Mouse (Mus musculus) frontal cortex, adult (tissue): ENCODE results near the gene Aven.

Source experiments
- ATAC-seq: cut with Nextera tagmentation; 2 replicates; pipeline ENCODE4 v1.9.2; 2017; ENCODE audit warnings: mild to moderate bottlenecking, moderate library complexity, mixed read lengths; ENCODE audit not compliant: low TSS enrichment

Gene Aven

GRCm38 (mm10) chr2:112656131-112656530 is 163.4 kb downstream of the Aven start:
- no peak for ATAC-seq

DNA sequence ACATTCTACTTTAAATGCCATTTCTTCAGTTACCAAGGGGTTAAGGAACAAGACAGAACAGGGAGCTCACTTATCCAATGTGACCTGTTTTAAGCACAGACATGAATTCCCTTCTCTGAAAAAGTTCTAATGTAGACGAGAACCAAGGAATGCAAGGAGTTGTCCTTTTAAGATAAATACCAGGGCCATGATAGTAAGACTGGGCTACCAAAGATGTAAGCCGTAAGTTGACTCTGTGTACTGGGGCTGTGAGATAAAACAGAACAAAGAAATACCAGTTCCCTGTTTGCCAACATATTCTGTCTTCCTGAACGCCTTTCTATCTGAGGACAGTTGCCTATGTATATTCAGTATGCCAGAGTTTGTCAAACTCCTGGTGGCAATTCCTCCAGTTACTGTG is 176.7 kb downstream of the Aven start:
- ATAC-seq = no peak

DNA sequence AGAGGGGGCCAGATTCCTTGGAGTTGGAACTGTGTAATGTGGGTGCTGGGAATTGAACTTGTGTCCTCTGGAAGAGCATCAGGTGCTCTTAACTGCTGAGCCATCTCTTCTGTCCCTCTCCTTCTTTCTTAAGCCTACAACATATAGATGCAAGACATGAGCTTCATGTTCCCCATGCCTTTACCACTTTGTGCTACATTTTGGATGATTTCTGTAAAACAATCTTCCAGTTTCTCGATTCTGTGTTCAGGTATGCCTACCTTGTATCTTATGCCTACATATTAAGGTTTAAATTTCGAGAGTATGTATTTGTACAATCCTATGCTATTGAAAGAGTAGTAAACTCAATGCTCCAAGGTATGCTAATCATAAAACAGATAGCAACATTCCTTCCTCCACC is 183.4 kb downstream of the Aven start:
- ATAC-seq = no peak

- ATAC-seq = no peak
Observed at GRCm38 (mm10) chr2:112676721-112677120, 184.0 kb downstream of the Aven start.

GRCm38 (mm10) chr2:112677246-112677645 is 184.5 kb downstream of the Aven start:
- no peak for ATAC-seq

- ATAC-seq = no peak
Observed at GRCm38 (mm10) chr2:112681817-112682216, 189.1 kb downstream of the Aven start.
